ENCODE assay signal across 22 mouse cellular contexts in genomic region chr7:135806673-135807072, GRCm38 (mm10).
"Had no signal": no experiment of that assay in that cellular context is flagged by ENCODE, and none has a peak within 500 bp of the region (broad histone marks: within the 10 kb centered on the region; RNA-seq: fewer than 3 reads in every experiment).

No protein-coding gene starts in this region.

- DNase-seq: kidney, adult 18-20 months; kidney, adult 9 months; kidney, postnatal 14 days; kidney, postnatal 4 days; layer of hippocampus, postnatal 36 days; liver, embryonic 13.5 days; lung, embryonic 14.5 days; lung, postnatal 10 days; lung, postnatal 4 days; midbrain, embryonic 14.5 days; right cerebral cortex, adult 18-20 months; right cerebral cortex, postnatal 14 days; right cerebral cortex, postnatal 4 days; thymus, postnatal 25 days had no signal

- H3K36me3 ChIP-seq: liver, embryonic 13.5 days; neural tube, embryonic 12.5 days; neural tube, embryonic 15.5 days had no signal

- H3K4me2 ChIP-seq: liver, embryonic 13.5 days; lung, embryonic 14.5 days; midbrain, embryonic 11.5 days; neural tube, embryonic 12.5 days; neural tube, embryonic 15.5 days had no signal

- H3K27ac ChIP-seq: layer of hippocampus, adult 2 months; left cerebral cortex, adult 2 months; liver, embryonic 13.5 days; neural tube, embryonic 12.5 days; neural tube, embryonic 15.5 days; stomach, postnatal 0 days had no signal

- H3K9ac ChIP-seq: liver, embryonic 13.5 days; lung, embryonic 14.5 days; neural tube, embryonic 12.5 days; neural tube, embryonic 15.5 days had no signal

- H3K4me1 ChIP-seq: neural tube, embryonic 12.5 days had no signal

- H3K4me3 ChIP-seq: layer of hippocampus, adult 2 months; left cerebral cortex, adult 2 months; liver, embryonic 13.5 days; megakaryocyte, embryonic 14.5 days; neural tube, embryonic 12.5 days; neural tube, embryonic 15.5 days had no signal

- H3K9me3 ChIP-seq: liver, embryonic 13.5 days; megakaryocyte, embryonic 14.5 days; neural tube, embryonic 12.5 days; neural tube, embryonic 15.5 days had no signal

- ATAC-seq: intestine, embryonic 16.5 days had no signal

- H3K27me3 ChIP-seq: neural tube, embryonic 12.5 days; neural tube, embryonic 15.5 days had no signal
